Comparison of ENCODE assay signal across 10 mouse cellular contexts in genomic region chr13:35848694-35849093, GRCm38 (mm10). TPM values are rescaled to one million over a fixed set of nuclear protein-coding genes. Genes with fewer than 3 reads are reported as not detected.
DNase-seq lines count a peak whose midpoint lies in the region; ATAC-seq lines count a peak whose summit lies in the region.
"Had no signal": no experiment of that assay in that cellular context is flagged by ENCODE, and none has a peak within 500 bp of the region (broad histone marks: within the 10 kb centered on the region; RNA-seq: fewer than 3 reads in every experiment).

No protein-coding gene starts in this region.

- no peaks in the 10 kb centered on the region for H3K9me3 ChIP-seq in embryonic facial prominence, embryonic 14.5 days (ENCODE audit: control insufficient read depth, low read length)
- no peaks in the 10 kb centered on the region for H3K9me3 ChIP-seq in embryonic facial prominence, embryonic 10.5 days
- H3K9me3 ChIP-seq in midbrain, embryonic 11.5 days (ENCODE audit: control insufficient read depth, low read length), result no peaks in the 10 kb centered on the region
- no peaks in the 10 kb centered on the region for H3K9me3 ChIP-seq in midbrain, embryonic 13.5 days

- no peak overlapping the region for H3K4me3 ChIP-seq in embryonic facial prominence, embryonic 14.5 days (ENCODE audit: low read depth, low read length)
- H3K4me3 ChIP-seq in embryonic facial prominence, embryonic 10.5 days, result no peak overlapping the region
- no peak overlapping the region for H3K4me3 ChIP-seq in midbrain, embryonic 11.5 days (ENCODE audit: low read depth, low read length)
- H3K4me3 ChIP-seq in midbrain, embryonic 13.5 days (replicated peaks), result no peak overlapping the region

- ATAC-seq in embryonic facial prominence, embryonic 14.5 days (ENCODE audit: low read depth), result no peak
- no peak for ATAC-seq in midbrain, embryonic 11.5 days (ENCODE audit: low FRiP score)
- ATAC-seq in midbrain, embryonic 13.5 days, result no peak
- ATAC-seq: forebrain, postnatal 0 days had no signal

- DNase-seq in embryonic facial prominence, embryonic 14.5 days (ENCODE audit: low spot score), result peak; percentile 41
- DNase-seq in embryonic facial prominence, embryonic 10.5 days (ENCODE audit: low spot score), result no peak
- DNase-seq in cerebellum, adult 18-20 months, result peak; percentile 41 to 47
- peak; percentile 13 to 15 for DNase-seq in heart, postnatal 36 days
- peak; percentile 58 for DNase-seq in lung, postnatal 10 days
- DNase-seq in embryo, embryonic 10 days (ENCODE audit: low spot score), result no peak
- DNase-seq in midbrain, embryonic 11.5 days (ENCODE audit: low spot score, missing footprints), result no peak
- DNase-seq: B cell, adult 2 months; forebrain, postnatal 0 days had no signal

- no peaks in the 10 kb centered on the region for H3K36me3 ChIP-seq in embryonic facial prominence, embryonic 14.5 days (ENCODE audit: control insufficient read depth, insufficient read depth, low read length)
- H3K36me3 ChIP-seq in embryonic facial prominence, embryonic 10.5 days (replicated peaks), result no peaks in the 10 kb centered on the region; the same call in 1 of the 2 replicates
- H3K36me3 ChIP-seq in midbrain, embryonic 11.5 days (ENCODE audit: control insufficient read depth, insufficient read depth, low read length), result no peaks in the 10 kb centered on the region
- H3K36me3 ChIP-seq in midbrain, embryonic 13.5 days, result no peaks in the 10 kb centered on the region

- H3K4me1 ChIP-seq in embryonic facial prominence, embryonic 14.5 days (ENCODE audit: control insufficient read depth, insufficient read depth, low read length), result peaks cover 11% of the 10 kb centered on the region
- peaks cover 30% of the 10 kb centered on the region for H3K4me1 ChIP-seq in embryonic facial prominence, embryonic 10.5 days
- H3K4me1 ChIP-seq in midbrain, embryonic 11.5 days (ENCODE audit: control insufficient read depth, insufficient read depth, low read length), result no peaks in the 10 kb centered on the region; the same call in 1 of the 2 replicates
- peaks cover 7% of the 10 kb centered on the region; the same call in 1 of the 2 replicates for H3K4me1 ChIP-seq in midbrain, embryonic 13.5 days (replicated peaks)

- H3K27ac ChIP-seq in embryonic facial prominence, embryonic 14.5 days (replicated peaks; ENCODE audit: low read depth, low read length), result no peak overlapping the region
- H3K27ac ChIP-seq in embryonic facial prominence, embryonic 10.5 days (replicated peaks), result no peak overlapping the region
- no peak overlapping the region for H3K27ac ChIP-seq in midbrain, embryonic 11.5 days (ENCODE audit: low read depth, low read length)
- H3K27ac ChIP-seq in midbrain, embryonic 13.5 days, result no peak overlapping the region

- no peaks in the 10 kb centered on the region for H3K27me3 ChIP-seq in embryonic facial prominence, embryonic 14.5 days (replicated peaks; ENCODE audit: control insufficient read depth, insufficient read depth, low read length)
- no peaks in the 10 kb centered on the region for H3K27me3 ChIP-seq in embryonic facial prominence, embryonic 10.5 days (replicated peaks; ENCODE audit: low read depth, poor library complexity, severe bottlenecking)
- no peaks in the 10 kb centered on the region for H3K27me3 ChIP-seq in midbrain, embryonic 11.5 days (ENCODE audit: control insufficient read depth, insufficient read depth, low read length)
- no peaks in the 10 kb centered on the region for H3K27me3 ChIP-seq in midbrain, embryonic 13.5 days

- intact Hi-C loops in heart, postnatal 36 days (cut with DNase I), result no loop called here

- no peak overlapping the region for H3K4me2 ChIP-seq in embryonic facial prominence, embryonic 14.5 days (ENCODE audit: low read depth, low read length)
- no peak overlapping the region for H3K4me2 ChIP-seq in midbrain, embryonic 11.5 days
- no peak overlapping the region for H3K4me2 ChIP-seq in midbrain, embryonic 13.5 days (replicated peaks)

- WGBS in embryonic facial prominence, embryonic 14.5 days, result 85% methylated on average over 3 of the region's 3 CpGs
- 83% methylated on average over 3 of the region's 3 CpGs for WGBS in embryonic facial prominence, embryonic 10.5 days
- 85% methylated on average over 3 of the region's 3 CpGs for WGBS in midbrain, embryonic 11.5 days
- 93% methylated on average over 3 of the region's 3 CpGs for WGBS in midbrain, embryonic 13.5 days

- no peak overlapping the region for H3K9ac ChIP-seq in embryonic facial prominence, embryonic 14.5 days (ENCODE audit: low read depth, low read length)
- H3K9ac ChIP-seq in midbrain, embryonic 11.5 days (ENCODE audit: low read length), result no peak overlapping the region
- no peak overlapping the region for H3K9ac ChIP-seq in midbrain, embryonic 13.5 days (replicated peaks)
- H3K9ac ChIP-seq: forebrain, postnatal 0 days had no signal

RNA-seq across cellular contexts. Expression of gene Rpp40, which starts 57.5 kb away (rescaled TPM):
- polyA plus RNA-seq in embryonic facial prominence, embryonic 14.5 days (2014; fragmentation: Nextera tagmentation; extraction: Ambion mirVana), result 18.6 and 20.0 TPM in 2 replicates
- 27.6 and 32.9 TPM in 2 replicates for polyA plus RNA-seq in embryonic facial prominence, embryonic 10.5 days (2016; fragmentation: Nextera tagmentation; extraction: Ambion mirVana)
- 1 to 10 TPM; 5.5 to 7.0 TPM for total RNA-seq in heart, postnatal 36 days (2021)
- polyA plus RNA-seq in midbrain, embryonic 11.5 days (2014; fragmentation: Nextera tagmentation; extraction: Ambion mirVana), result 18.0 and 18.3 TPM in 2 replicates
- 8.8 and 9.1 TPM in 2 replicates for polyA plus RNA-seq in midbrain, embryonic 13.5 days (2015; fragmentation: Nextera tagmentation; extraction: Ambion mirVana)

Comparison
In these comparisons a context has a peak if more than half of its experiments do, and no peak if none do; other contexts are left out.
1. DNase-seq: peak in embryonic facial prominence, embryonic 14.5 days (single experiment), cerebellum, adult 18-20 months (2 of 2), heart, postnatal 36 days (2 of 2) and lung, postnatal 10 days (single experiment); none in embryonic facial prominence, embryonic 10.5 days (single experiment), embryo, embryonic 10 days (single experiment) and midbrain, embryonic 11.5 days (single experiment).